Mouse (Mus musculus) regulatory T cell (primary cell): ENCODE results near the gene Zscan2.

Experiments
- in situ Hi-C: fragments of 300-600 bp; cut with MboI, MseI; formaldehyde crosslinking; loops from one replicate; pipeline ENCODE4 v1.15.1; 2025; ENCODE audit warnings: high pct_unique_total_duplicates

Gene Zscan2

DNA sequence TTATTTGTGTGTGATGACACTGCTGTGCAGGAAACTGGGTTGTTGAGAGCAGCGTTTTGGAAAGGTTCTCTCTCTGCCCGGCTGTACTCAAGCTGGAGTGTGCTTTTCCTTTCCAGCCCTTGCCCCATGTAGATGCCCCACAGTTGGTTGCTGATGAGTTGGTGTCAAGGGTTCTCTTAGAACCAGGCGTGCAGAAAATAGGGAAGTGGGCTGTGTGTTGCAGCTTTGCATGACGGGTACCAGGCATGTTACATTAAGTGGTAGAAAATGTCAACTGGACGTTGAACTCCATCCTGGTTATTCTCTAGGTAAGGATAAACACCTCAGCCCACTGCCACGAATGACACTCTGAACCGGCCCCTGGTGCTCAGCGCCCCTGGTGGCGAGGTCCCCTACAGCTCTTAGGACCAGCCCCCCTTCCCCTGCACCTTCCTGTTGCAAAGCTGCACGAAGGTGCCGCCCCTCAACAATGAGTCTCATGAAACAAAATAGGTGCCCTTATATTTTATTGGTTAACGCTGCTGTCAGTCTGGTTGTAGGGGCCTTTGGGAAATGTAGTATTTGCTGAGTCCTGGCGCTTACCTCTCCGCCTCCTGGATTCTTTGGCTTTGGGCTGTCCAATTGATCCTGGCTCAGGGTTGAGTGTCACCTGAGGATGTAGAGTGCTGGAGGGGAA, 22.2 kb downstream of the Zscan2 start:
- in situ Hi-C loops, result loop anchor here (10.0 kb wide), 1 partner anchor 172 kb away; the partner anchor contains the start of gene Alpk3

DNA sequence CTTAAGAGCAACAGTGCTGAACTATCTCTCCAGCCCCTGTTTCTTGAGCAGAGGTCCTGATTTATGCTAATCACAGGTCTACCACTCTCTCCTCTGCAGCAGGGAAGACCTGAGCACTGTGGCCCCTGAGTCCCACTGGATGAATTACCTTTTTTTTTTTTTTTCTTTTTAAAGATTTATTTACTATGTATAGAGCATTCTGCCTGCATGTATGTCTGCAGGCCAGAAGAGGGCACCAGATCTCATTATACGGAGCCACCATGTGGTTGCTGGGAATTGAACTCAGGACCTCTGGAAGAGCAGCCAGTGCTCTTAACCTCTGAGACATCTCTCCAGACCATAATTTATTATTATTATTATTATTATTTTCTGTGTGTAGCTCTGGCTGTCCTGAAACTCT, 24.9 kb downstream of the Zscan2 start:
- in situ Hi-C loops, result loop anchor here (10.0 kb wide), 1 partner anchor 169 kb away; the partner anchor contains the start of gene Alpk3

DNA sequence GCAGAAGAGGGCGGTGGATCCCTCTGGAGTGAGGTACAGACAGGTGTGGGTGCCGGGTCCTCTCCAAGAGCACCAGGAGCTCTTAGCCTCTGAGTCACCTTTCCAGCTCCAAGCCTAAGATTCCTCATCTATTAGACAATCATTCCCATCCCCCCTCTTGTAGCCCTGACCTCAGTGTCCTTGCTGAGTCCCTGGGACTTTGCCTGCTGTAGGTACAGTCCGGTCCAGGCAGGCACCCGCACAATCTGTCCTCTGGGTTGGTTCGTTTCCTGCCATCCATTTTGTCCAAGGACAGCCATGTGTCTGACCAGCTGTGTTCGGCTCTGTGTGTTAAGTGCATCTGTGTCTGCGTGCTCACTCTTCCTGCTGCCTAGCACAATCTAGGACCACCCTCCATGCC, 27.9 kb downstream of the Zscan2 start:
- in situ Hi-C loops, result loop anchor here (10.0 kb wide), 1 partner anchor 166 kb away; the partner anchor contains the start of gene Alpk3

DNA sequence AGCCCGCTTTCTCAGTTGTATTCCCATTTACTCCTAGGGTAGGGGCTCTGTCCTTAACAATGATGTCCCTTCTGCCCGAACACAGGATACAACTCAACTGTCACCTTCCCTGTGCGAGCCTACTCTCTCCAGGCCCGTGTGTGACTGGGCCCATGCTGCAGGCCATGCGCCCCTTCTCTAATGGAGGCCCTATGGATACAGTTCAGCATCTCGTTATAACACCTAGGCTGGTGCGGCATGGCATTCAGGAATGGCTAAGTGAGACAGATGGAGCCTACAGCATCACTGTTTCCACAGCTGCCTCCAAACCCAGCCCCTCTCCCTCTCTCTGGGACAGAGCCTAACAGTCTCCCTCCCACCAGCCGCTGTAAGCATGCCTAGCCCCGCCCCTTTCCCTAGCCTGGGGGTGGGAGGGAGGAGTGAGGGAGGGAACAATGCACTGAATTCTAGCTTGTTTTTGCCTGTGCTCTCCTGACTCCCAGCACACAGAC, 28.3 kb downstream of the Zscan2 start:
- in situ Hi-C loops, result loop anchor here (10.0 kb wide), 1 partner anchor 166 kb away; the partner anchor contains the start of gene Alpk3

DNA sequence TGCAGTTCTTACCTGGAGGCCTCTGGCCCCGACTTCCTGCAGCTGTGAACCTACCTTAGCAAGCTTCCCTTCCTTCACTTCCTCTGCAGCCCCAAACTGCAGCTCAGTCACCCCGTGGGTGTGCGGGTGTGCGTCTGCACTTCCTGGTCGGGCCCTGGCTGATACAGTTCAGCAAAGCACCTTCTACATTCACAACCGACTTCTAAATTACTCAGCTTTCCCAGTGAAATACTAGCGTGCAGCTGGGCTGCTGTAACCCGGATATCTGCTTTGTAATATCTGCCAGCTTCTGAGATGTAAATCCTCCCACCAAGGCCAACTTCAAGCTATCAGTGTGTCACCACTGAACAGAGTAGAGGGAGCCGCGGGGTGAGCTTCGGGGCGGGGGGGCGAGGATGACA, 29.1 kb downstream of the Zscan2 start:
- in situ Hi-C loops, result loop anchor here (10.0 kb wide), 1 partner anchor 165 kb away; the partner anchor contains the start of gene Alpk3

DNA sequence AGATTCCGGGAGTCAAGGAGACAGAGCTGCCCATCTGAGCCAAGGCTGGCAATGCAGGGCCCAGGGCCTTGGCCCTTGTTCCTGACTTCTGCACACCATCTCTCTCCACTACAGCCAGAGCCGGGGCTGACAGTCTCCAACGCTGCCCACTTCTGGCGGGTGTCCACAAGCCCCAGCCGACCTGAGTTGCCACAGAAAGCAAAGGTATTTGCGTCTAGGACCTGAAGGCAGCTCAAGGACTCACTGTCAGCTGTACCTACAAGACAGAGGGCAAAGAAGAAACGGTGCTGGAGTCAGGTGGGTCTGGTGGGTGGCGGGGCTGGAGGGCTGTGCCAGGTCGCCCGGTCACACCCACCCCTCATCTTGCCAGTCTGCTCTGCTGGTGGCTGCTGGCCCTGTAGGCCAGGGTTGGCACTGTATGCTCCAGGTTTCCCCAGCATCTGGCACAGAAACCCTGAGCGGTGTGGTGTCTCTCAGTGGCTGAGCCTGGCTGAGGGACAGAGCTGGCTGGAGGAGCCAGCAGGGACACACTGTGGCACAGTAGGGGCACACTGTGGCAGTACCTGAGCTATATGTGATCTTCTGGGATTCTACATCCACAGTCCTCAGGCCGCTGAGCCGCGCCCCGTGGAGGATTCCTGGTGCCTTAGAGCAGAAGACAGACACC, 32.5 kb downstream of the Zscan2 start:
- in situ Hi-C loops, result no loop called here

DNA sequence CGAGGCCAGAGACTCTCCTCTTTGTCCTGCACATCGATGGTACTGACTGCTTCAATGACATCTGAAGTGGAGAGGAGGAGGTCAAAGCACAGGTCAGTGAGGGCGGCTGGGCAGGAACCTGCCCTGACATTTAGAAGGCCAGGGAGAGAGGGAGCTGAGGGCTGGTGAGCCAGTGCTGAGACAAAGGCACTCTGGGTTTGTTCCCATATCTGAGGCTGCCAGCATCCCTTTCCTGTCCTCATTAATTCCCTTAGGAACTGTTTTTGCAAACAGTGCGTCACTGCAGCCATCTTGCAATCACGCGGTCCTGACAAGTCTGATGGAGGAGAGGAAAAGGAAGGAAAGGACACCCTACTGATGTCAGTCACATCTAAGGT, 33.0 kb downstream of the Zscan2 start:
- in situ Hi-C loops, result no loop called here

DNA sequence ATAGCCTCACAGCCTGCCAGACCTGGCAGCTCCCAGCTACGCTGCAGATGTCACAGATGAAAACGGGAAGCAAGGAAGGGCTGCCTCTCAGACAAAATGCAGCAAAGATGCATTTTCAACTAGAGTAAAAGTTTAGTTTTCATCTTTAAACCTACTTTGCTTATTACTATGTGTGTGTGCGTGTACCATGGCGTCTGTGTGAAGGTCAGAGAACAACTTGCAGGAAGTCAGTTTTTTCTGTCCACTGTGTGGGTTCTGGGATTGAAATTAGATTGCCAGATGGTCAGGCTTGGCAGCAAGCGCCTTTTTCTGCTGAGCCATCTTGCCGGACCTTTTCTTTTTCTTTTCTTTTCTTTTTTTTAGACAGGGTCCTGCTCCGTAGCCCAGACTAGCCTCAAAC, 33.5 kb downstream of the Zscan2 start:
- in situ Hi-C loops, result no loop called here

DNA sequence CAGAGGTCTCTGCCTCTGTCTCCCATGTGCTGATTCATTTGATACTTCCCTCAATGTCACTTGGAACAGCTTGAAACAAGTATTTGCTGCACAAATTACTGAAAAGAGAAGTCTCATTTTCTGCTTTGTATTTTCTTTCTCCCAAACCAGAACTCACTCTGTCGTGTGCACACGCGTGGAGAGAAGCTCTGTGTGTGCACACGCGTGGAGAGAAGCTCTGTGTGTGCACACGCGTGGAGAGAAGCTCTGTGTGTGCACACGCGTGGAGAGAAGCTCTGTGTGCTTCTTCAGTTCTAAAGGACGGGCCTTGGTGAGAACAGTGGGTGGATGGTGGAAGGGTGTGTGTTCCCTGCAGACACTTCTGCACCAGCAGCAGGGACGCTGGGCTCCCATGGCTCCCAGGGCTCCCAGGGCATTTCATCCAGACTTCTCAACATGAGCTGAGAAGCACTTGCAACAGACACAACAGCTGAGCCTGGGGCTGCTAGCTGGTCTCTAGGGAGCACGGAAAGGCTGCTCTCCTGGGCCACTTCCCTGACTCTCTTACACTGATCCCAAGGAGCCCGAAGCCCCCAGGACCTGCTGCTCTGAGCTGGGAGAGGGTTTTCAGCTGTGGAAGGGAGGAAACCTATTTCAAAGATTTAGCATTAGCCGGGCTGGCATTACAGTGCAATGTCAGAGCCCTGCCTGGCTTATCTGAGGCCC, 34.2 kb downstream of the Zscan2 start:
- in situ Hi-C loops, result no loop called here

DNA sequence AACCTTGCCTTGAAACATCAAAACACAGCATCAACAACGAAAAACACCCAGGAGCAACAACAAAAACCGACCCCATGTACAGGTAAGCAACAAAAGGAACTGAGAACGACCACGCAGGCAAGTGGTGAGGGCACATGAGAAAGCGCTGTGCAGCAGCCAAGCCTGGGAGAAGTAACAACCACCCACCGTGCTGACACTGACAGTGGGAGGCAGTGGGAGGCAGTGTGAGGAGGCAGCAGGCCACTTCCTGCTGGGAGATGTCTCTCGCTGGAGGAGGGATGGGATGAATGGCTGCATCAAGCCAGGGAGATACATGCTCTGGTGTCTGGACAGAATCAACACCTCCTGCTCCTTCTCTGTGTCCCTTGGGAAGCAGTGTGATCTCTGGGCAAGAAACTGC, 36.4 kb downstream of the Zscan2 start:
- in situ Hi-C loops, result no loop called here

DNA sequence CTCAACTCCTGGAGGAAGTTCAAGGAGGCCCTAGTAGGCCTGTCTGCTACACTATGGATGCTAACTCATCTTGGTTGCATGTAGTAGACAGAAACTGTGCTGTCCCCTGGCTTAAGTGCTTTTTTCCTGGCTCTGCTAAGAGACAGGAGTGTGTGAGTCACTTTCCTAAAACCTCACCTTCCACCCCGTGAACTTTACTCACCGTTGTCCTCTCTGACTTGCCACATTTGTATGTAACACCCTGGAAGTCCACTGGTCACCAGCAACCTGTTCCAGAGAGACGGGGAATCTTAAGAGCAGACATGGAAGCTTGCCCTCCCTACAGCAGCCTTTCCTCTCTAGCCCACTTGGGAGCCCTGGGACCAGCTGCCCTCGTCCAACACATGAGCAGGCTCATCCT, 37.0 kb downstream of the Zscan2 start:
- in situ Hi-C loops, result no loop called here

DNA sequence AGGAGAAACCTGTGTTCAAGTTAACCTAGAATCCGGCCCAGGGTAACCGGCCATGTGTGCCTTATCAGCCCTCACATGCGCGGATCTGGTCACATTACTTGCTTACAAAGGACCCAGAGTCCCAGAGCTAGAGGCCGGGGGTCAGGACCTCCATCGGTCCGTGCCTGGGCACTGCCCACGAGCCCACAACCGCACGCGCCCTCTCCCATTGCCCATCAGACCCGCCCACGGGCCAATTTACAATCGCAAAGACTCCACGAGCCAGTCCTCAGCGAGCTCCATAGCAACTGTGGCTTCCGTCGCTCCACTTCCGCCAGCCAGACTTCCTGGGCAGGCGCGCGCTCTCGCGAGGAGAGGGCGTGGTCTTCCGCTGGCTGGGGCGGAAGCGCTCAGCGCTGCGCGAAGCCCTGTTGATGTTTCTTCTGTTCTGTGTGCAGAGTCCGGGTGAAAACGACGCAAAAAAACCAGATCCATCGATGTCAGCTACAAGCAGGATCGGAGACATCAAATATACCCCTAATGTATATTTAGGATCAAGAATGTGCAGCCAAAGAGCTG, 40.3 kb downstream of the Zscan2 start, which contains the start of gene Wdr73:
Gene Wdr73 (minus strand): TSS at position 326 of the 558 bp plus-strand sequence.
- in situ Hi-C loops, result no loop called here

DNA sequence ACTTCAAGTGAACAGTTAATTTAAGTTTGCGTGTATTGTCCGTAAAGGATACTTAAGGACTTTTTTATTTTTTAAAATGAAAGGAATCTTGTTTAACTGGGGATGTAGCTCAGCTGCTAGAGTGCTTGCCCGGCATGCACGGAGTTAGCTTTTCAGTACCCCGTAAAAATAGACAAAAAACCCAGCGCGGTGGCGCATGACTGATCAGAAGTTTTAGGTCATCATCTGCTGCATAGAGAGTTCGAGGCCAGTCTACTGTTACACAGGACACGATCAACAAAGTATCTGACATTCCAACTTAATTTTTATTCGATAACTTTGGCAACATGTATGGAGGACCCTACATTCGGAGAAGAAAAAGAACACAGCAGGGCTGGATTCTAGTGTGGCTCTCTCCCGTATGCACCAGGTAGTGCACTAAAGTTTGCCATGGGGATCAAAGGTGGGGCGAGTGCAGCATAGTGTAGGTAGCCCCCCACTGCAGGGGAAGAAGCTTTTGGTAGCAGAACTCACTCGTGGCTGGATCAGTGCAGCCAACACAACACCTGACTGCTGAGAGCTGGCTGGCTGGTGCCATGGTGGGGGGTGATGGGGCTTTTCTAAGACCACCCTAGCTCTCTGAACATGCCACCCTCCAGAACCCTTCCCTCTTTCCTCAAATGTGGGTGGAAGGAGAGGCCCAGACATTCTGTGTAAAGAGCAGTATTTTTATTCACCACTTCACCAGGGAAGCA, 41.0 kb downstream of the Zscan2 start:
- in situ Hi-C loops, result no loop called here

DNA sequence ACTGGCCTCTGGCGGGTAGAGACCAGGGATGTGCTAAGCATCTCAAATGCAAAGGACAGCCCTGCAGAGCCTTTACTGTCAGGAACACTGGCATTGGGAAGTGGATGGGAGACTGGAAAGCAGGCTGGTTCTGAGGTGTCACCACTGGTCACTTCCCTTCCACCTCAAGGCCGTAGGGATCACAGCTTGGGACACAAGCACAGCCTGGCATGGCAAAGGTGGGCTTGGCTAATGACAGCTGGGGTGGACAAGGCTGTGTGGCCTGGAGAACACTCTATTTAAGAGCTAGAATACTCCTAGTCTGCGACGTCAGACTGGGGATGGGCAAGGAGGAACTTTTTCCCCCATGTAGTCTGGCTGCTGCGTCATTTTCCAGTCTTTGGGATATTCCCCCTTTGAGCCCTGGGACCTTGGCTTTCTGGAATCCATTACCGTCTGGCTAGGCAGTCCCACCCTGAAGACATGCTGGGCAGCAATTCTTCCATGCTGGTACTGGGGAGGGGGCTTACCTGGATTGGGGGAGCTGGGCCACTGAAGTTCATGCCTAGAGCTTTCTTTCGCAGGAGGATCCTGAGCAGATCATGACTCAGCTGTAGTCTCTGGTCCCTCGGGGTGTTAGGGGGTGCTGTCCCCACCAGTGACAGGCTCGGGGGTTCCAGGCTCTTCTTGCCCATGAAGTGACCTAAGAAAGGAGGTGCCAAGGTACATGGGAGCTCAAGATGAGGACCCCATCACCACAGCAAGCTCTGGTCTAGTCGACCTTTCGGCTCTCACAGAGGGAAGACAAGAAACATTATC, 43.1 kb downstream of the Zscan2 start:
- in situ Hi-C loops, result no loop called here

DNA sequence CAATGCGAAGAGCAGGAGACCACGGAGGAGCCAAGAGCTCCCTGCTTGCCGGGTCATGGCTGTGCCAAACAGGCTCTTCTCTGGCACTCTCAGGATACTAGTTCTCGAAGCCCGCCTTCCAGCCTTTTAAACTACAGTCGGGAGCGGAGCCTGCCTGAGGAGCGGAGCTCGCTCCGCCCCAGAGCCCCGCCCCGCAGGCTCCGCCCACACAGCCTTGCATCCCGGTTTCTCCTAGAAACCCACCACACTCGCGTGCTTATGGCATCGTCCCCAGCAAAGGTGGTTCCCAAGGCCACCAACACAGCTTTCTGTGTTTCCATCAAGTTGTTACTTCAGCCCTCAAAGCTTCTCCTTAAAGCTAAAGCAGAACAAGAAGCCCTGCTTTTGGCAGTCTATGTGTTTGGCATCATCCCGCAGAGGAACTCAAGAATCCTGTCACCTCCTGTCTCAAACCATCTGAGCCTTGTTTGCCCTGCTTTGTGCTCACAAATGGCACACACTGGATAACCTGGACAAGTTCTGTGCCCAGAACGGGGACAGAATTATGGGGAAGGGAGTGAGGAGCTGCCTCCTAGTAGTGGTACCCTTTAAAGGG, 44.3 kb downstream of the Zscan2 start, which contains the start of gene Nmb:
Gene Nmb (minus strand): TSS at position 156 of the 595 bp plus-strand sequence.
- in situ Hi-C loops, result no loop called here

DNA sequence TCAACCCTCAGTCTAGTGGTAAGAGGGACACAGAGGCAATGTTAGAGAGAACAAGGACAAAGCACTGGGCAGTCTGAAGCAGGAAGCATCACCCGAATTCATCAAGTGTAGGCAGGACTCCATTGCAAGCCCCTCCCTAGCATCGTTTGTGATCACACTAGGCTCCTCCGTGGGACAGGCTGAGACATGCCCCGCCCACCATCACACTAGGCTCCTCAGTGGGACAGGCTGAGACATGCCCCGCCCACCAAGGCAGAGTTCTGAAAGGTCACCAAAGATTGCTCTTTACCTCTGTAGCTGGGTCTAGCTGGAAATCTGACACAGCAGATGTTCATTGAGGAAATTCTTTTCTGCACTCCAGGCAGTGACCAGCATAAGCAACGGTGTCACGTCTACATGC, 50.3 kb downstream of the Zscan2 start:
- in situ Hi-C loops, result no loop called here

DNA sequence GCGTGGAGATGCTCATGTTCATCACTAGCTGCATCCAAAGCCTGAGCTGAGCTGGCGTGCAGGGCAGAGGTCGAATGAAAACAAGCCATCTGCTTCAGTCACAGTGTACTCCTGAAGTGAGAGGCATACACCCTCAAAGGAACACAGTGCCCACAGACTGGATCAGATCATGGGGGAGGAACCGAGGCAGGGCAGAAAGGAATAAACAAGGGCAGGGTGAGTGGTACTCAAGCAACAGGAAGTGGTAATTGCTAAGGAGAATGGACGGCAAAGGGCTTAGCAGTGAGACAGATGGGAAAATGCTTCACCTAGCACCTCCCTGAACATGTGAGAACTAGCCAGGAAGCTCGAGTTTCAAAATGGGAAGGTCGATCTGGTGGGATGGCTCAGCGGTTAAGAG, 51.8 kb downstream of the Zscan2 start:
- in situ Hi-C loops, result no loop called here

DNA sequence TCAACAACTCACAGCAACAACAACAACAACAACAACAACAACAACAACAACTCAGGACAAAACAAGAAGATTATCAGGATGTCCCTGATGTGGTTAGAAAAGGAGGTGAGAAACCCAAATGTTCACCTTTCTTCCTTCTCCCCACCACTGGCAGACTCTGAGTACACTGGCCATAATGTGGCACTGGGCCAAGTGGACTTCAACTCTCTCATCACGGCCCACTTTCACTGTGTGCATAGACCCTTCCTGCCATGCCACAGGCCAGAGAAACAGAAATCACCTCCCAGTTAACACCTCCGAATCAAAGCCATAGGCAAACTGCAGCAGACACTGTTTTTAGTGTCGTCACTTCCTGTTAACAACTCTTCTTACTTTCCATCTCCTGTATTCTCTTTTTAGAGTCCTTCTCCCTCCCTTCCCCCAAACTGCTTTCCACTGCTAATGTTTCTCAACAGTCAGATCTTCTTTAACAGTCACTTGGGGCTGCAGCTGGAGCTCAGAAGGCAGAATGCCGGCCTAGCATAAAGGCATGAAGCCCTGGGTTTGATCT, 57.3 kb downstream of the Zscan2 start:
- in situ Hi-C loops, result no loop called here

DNA sequence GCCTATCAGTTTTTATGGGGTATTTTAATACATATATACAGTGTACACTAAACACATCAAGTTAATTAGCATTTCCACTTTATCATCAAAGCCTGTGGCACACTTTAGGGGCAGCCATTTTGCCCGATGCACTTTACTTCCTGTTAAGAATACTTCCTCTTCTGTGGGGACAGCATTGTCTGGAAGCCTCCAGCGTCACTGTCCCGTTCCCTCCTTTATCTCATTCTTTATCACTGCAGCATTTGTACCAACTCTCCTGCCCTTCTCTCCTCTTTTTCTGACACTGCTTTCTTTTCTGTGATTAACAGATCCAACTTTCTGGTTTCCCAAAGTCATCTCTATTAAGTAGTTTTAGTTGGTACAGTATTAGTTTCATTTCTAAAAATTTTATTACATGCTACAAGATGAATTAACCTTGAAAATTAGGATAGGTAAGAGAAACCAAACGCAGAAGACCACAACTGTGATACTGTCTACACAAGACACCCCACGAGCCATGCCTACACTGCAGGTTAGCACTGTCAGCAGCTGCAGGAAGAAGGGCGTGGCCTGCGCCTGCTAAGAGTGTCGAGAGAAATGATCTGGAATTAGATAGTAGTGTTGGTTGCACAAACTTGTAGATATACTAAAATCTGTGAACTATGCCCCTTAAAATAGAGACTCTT, 58.4 kb downstream of the Zscan2 start:
- in situ Hi-C loops, result no loop called here
